Comparison of ENCODE assay signal across 7 mouse cellular contexts in the genomic region with DNA sequence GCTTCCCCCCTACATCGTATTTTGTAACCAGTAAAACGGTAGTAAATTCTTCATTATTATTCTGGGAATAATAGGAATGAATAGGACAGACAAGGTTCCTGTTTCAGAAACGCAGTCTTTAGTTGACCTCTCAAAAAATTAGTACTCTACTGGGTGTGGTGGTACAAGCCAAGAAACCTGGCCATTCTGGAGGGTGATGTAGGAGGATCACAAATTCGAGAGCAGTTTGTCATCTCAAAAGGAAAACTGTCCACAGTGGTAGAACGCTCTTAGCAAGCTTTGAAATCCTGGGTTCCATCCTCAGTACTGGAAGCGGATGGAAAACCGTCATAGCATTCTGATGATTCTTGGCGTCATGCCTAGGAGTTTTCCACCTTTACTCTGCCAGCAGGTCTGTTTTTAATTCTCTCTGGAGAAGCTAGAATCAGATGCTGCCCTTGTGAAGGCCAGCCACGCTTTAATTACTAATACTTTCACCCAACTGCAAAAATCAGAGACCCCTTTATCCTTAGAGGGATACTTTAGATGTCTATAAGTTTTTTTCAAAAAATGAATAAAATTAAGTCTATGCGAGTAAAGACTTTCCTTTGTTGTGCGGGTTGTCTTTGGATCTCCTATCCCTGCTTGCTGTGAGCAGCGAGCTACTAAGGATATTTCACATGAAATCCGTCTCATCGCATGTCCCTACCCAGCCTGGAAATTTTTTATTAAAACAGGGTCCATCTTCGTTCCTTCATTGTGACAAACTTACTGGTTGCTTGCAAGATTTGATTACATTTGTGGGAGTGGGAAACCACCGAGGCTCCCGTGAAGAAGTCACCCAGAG. TPM values are rescaled to one million over a fixed set of nuclear protein-coding genes. Genes with fewer than 3 reads are reported as not detected.
A peak's percentile ranks its signal among the peaks of the same experiment; 100 is the strongest.
DNase-seq lines count a peak whose midpoint lies in the region; ATAC-seq and TF ChIP-seq lines count a peak whose summit lies in the region.

No protein-coding gene starts in this region.

- WGBS in embryonic facial prominence, embryonic 14.5 days: 20% methylated on average over 17 of the region's 17 CpGs
- WGBS in heart, embryonic 10.5 days: 29% methylated on average over 17 of the region's 17 CpGs
- 27% methylated on average over 17 of the region's 17 CpGs for WGBS in kidney, embryonic 15.5 days
- 24% methylated on average over 17 of the region's 17 CpGs for WGBS in liver, embryonic 13.5 days (ENCODE audit: insufficient replicate concordance)
- WGBS in small intestine, adult 2 months: 5% methylated on average over 17 of the region's 17 CpGs

- peaks cover 1 to 8% of the 10 kb centered on the region in 2 experiments for H3K36me3 ChIP-seq in CH12.LX (replicated peaks in 1 of 2; ENCODE audit: control insufficient read depth in 1 of 2, insufficient read depth in 1 of 2, low read length in 1 of 2)
- H3K36me3 ChIP-seq in MEL (ENCODE audit: control insufficient read depth in 1 of 2, insufficient read depth in 2 of 2, low read length in 2 of 2): peaks cover 0 to 23% of the 10 kb centered on the region in 2 experiments; a peak in 3 of 4 replicates
- peaks cover 13% of the 10 kb centered on the region for H3K36me3 ChIP-seq in embryonic facial prominence, embryonic 14.5 days (ENCODE audit: control insufficient read depth, insufficient read depth, low read length)
- H3K36me3 ChIP-seq in heart, embryonic 10.5 days: peaks cover 6% of the 10 kb centered on the region; the same call in 1 of the 2 replicates
- peaks cover 15% of the 10 kb centered on the region for H3K36me3 ChIP-seq in kidney, embryonic 15.5 days
- H3K36me3 ChIP-seq in liver, embryonic 13.5 days: peaks cover 7% of the 10 kb centered on the region
- peaks cover 3% of the 10 kb centered on the region for H3K36me3 ChIP-seq in small intestine, adult 2 months (ENCODE audit: control insufficient read depth, insufficient read depth, low read length)

- no peak for ATAC-seq in embryonic facial prominence, embryonic 14.5 days (ENCODE audit: low read depth)
- no peak; the same call in 1 of the 2 replicates for ATAC-seq in kidney, embryonic 15.5 days (replicated peaks; ENCODE audit: low FRiP score)
- ATAC-seq in liver, embryonic 13.5 days (ENCODE audit: low read depth): peak; percentile 9

- H3K4me1 ChIP-seq in CH12.LX (ENCODE audit: control insufficient read depth in 1 of 2, insufficient read depth in 2 of 2): peaks cover 0 to 22% of the 10 kb centered on the region in 2 experiments; a peak in 2 of 4 replicates
- H3K4me1 ChIP-seq in MEL (ENCODE audit: control insufficient read depth in 1 of 2, insufficient read depth in 2 of 2, low read length in 2 of 2): peaks cover 0 to 8% of the 10 kb centered on the region in 2 experiments; a peak in 2 of 4 replicates
- 0 out of 2 replicates have a peak, but pooled peaks cover 19% of the 10 kb centered on the region for H3K4me1 ChIP-seq in embryonic facial prominence, embryonic 14.5 days (ENCODE audit: control insufficient read depth, insufficient read depth, low read length)
- peaks cover 9% of the 10 kb centered on the region; the same call in 1 of the 2 replicates for H3K4me1 ChIP-seq in heart, embryonic 10.5 days
- peaks cover 19% of the 10 kb centered on the region for H3K4me1 ChIP-seq in kidney, embryonic 15.5 days
- peaks cover 38% of the 10 kb centered on the region for H3K4me1 ChIP-seq in liver, embryonic 13.5 days (replicated peaks)
- H3K4me1 ChIP-seq in small intestine, adult 2 months (ENCODE audit: control insufficient read depth, insufficient read depth, insufficient read length, low read length): no peaks in the 10 kb centered on the region

- peaks cover 41% of the 10 kb centered on the region for H3K79me2 ChIP-seq in CH12.LX (replicated peaks; ENCODE audit: control insufficient read depth, extremely low read depth, insufficient read depth, poor library complexity, severe bottlenecking)
- peaks cover 36% of the 10 kb centered on the region for H3K79me2 ChIP-seq in MEL (ENCODE audit: control insufficient read depth, insufficient read depth, low read length, poor library complexity)

- peak overlapping the region; percentile 53 to 95 (median 59) for H3K4me3 ChIP-seq in CH12.LX (replicated peaks in 1 of 3; ENCODE audit: low read depth in 2 of 3, low read length in 2 of 3, poor library complexity in 1 of 3)
- H3K4me3 ChIP-seq in MEL (ENCODE audit: control insufficient read depth in 1 of 2, insufficient read depth in 1 of 2, low read depth in 2 of 2, low read length in 2 of 2): peak overlapping the region; percentile 71 to 91
- peak overlapping the region; percentile 85 for H3K4me3 ChIP-seq in embryonic facial prominence, embryonic 14.5 days (ENCODE audit: low read depth, low read length)
- H3K4me3 ChIP-seq in heart, embryonic 10.5 days: peak overlapping the region; percentile 93
- peak overlapping the region; percentile 95 for H3K4me3 ChIP-seq in kidney, embryonic 15.5 days (replicated peaks)
- H3K4me3 ChIP-seq in liver, embryonic 13.5 days (replicated peaks): peak overlapping the region; percentile 93
- peak overlapping the region; percentile 44 for H3K4me3 ChIP-seq in small intestine, adult 2 months (ENCODE audit: low read depth, low read length)

- H3K27ac ChIP-seq in CH12.LX (ENCODE audit: insufficient read depth, low read depth) (peak overlapping the region; percentile 62), MEL (ENCODE audit: control insufficient read depth, low read depth, low read length) (peak overlapping the region; percentile 93)
- H3K27ac ChIP-seq in embryonic facial prominence, embryonic 14.5 days (replicated peaks; ENCODE audit: low read depth, low read length): peak overlapping the region; percentile 99
- H3K27ac ChIP-seq in heart, embryonic 10.5 days: peak overlapping the region; percentile 99
- peak overlapping the region; percentile 98 for H3K27ac ChIP-seq in kidney, embryonic 15.5 days
- peak overlapping the region; percentile 96 for H3K27ac ChIP-seq in liver, embryonic 13.5 days
- peak overlapping the region; percentile 90 for H3K27ac ChIP-seq in small intestine, adult 2 months (ENCODE audit: insufficient read depth, low read depth, low read length)

- no peak for TF ChIP-seq RAD21 in CH12.LX (IDR thresholded peaks at IDR 0.05; ENCODE audit: low read depth, low read length)
- no peak for TF ChIP-seq RAD21 in MEL (IDR thresholded peaks at IDR 0.05; ENCODE audit: low read depth, low read length)

- TF ChIP-seq POLR2A in CH12.LX (IDR thresholded peaks at IDR 0.05; ENCODE audit: low read depth, low read length) (no peak), MEL (IDR thresholded peaks at IDR 0.05; ENCODE audit: control insufficient read depth in 1 of 2, insufficient read depth in 1 of 2, low read depth in 1 of 2, low read length in 2 of 2, poor library complexity in 1 of 2) (no peak; a peak in 1 of 4 replicates)
- no peak; the same call in 1 of the 2 replicates for TF ChIP-seq POLR2A in small intestine, adult 2 months (IDR thresholded peaks at IDR 0.05; ENCODE audit: low read depth, low read length)

- no peaks in the 10 kb centered on the region for H3K27me3 ChIP-seq in CH12.LX (replicated peaks)
- H3K27me3 ChIP-seq in MEL (ENCODE audit: control insufficient read depth in 1 of 2, insufficient read depth in 2 of 2, low read length in 2 of 2): no peaks in the 10 kb centered on the region
- no peaks in the 10 kb centered on the region for H3K27me3 ChIP-seq in embryonic facial prominence, embryonic 14.5 days (replicated peaks; ENCODE audit: control insufficient read depth, insufficient read depth, low read length)
- H3K27me3 ChIP-seq in heart, embryonic 10.5 days (ENCODE audit: insufficient read depth, poor library complexity, severe bottlenecking): no peaks in the 10 kb centered on the region
- no peaks in the 10 kb centered on the region for H3K27me3 ChIP-seq in kidney, embryonic 15.5 days
- no peaks in the 10 kb centered on the region for H3K27me3 ChIP-seq in liver, embryonic 13.5 days
- no peaks in the 10 kb centered on the region for H3K27me3 ChIP-seq in small intestine, adult 2 months (ENCODE audit: control insufficient read depth, insufficient read depth, low read length)

- H3K4me2 ChIP-seq in CH12.LX (ENCODE audit: insufficient read depth, low read depth, poor library complexity, severe bottlenecking): peak overlapping the region; percentile 82
- H3K4me2 ChIP-seq in embryonic facial prominence, embryonic 14.5 days (ENCODE audit: low read depth, low read length): peak overlapping the region; percentile 52
- peak overlapping the region; percentile 70 for H3K4me2 ChIP-seq in kidney, embryonic 15.5 days
- H3K4me2 ChIP-seq in liver, embryonic 13.5 days: peak overlapping the region; percentile 78

- H3K9me3 ChIP-seq in CH12.LX (replicated peaks; ENCODE audit: low read length) (no peaks in the 10 kb centered on the region), MEL (replicated peaks; ENCODE audit: insufficient read depth, low read length) (no peaks in the 10 kb centered on the region)
- H3K9me3 ChIP-seq in embryonic facial prominence, embryonic 14.5 days (ENCODE audit: control insufficient read depth, low read length): no peaks in the 10 kb centered on the region
- H3K9me3 ChIP-seq in heart, embryonic 10.5 days: no peaks in the 10 kb centered on the region
- no peaks in the 10 kb centered on the region for H3K9me3 ChIP-seq in kidney, embryonic 15.5 days (replicated peaks)
- no peaks in the 10 kb centered on the region for H3K9me3 ChIP-seq in liver, embryonic 13.5 days (replicated peaks)

- TF ChIP-seq CTCF in CH12.LX (conservative IDR thresholded peaks at IDR 0.05 in 1 of 2, IDR thresholded peaks at IDR 0.05 in 1 of 2; ENCODE audit: low read depth in 2 of 2, low read length in 2 of 2): no peak
- no peak for TF ChIP-seq CTCF in MEL (IDR thresholded peaks at IDR 0.05 in 2 of 3, conservative IDR thresholded peaks at IDR 0.05 in 1 of 3; ENCODE audit: control insufficient read depth in 1 of 3, insufficient read depth in 1 of 3, low read depth in 2 of 3, low read length in 3 of 3, poor library complexity in 1 of 3, severe bottlenecking in 1 of 3)
- TF ChIP-seq CTCF in small intestine, adult 2 months (IDR thresholded peaks at IDR 0.05; ENCODE audit: extremely low read depth, insufficient read length, insufficient replicate concordance, low read depth, low read length): no peak

- H3K9ac ChIP-seq in CH12.LX (ENCODE audit: insufficient read depth, low read depth) (peak overlapping the region; percentile 96), MEL (ENCODE audit: control insufficient read depth, low read depth, low read length, poor library complexity, severe bottlenecking) (peak overlapping the region; percentile 75)
- peak overlapping the region; percentile 99 for H3K9ac ChIP-seq in embryonic facial prominence, embryonic 14.5 days (ENCODE audit: low read depth, low read length)
- H3K9ac ChIP-seq in kidney, embryonic 15.5 days: peak overlapping the region; percentile 90
- H3K9ac ChIP-seq in liver, embryonic 13.5 days: peak overlapping the region; percentile 74

- in situ Hi-C loops in CH12.LX (cut with MboI; ENCODE audit: low pct_ligation_motif_present, low pct_unique_long_range_greater_than_20kb, low sequenced_read_pairs): no loop called here

- no peak for DNase-seq in CH12.LX (ENCODE audit: extremely low read depth)
- peak; percentile 51 for DNase-seq in MEL (ENCODE audit: low read depth, low spot score)
- DNase-seq in embryonic facial prominence, embryonic 14.5 days (ENCODE audit: low spot score): peak; percentile 83
- DNase-seq in heart, embryonic 10.5 days (ENCODE audit: low spot score): no peak
- DNase-seq in liver, embryonic 13.5 days: no peak

- dilution Hi-C loops in CH12.LX (cut with MboI; ENCODE audit: extremely low pct_ligation_motif_present, extremely low pct_unique_long_range_greater_than_20kb, low sequenced_read_pairs): no loop called here

- TF ChIP-seq EP300 in CH12.LX (IDR thresholded peaks at IDR 0.05; ENCODE audit: low read length) (peak; percentile 51; the same call in 1 of the 2 replicates), MEL (IDR thresholded peaks at IDR 0.05; ENCODE audit: low read depth in 1 of 2, low read length in 2 of 2) (no peak; a peak in 1 of 4 replicates)

RNA-seq across cellular contexts. Expression of a gene that starts 0.6 kb away (rescaled TPM):
- total RNA-seq in CH12.LX (2012; rRNA removed) (43.3 and 50.7 TPM in 2 replicates), CH12.LX (2014; rRNA removed) (66.6 and 74.2 TPM in 2 replicates), MEL (2012; rRNA removed) (50.9 and 51.5 TPM in 2 replicates)
- polyA plus RNA-seq in CH12.LX (2012; ENCODE audit: insufficient read length, low read depth) (84.0 and 86.4 TPM in 2 replicates), MEL (2012; ENCODE audit: insufficient read depth in 1 of 2, insufficient read length in 2 of 2, low read depth in 1 of 2, low replicate concordance in 2 of 2, missing spikeins in 1 of 2) (10 to 100 TPM in 1 of 2 experiments, not detected in 1; 87.6 TPM)
- polyA plus RNA-seq in embryonic facial prominence, embryonic 14.5 days (2014; fragmentation: Nextera tagmentation; extraction: Ambion mirVana): 692 and 697 TPM in 2 replicates
- polyA plus RNA-seq in heart, embryonic 10.5 days (2016; fragmentation: Nextera tagmentation; extraction: Ambion mirVana): 431 and 507 TPM in 2 replicates
- 594 and 610 TPM in 2 replicates for polyA plus RNA-seq in kidney, embryonic 15.5 days (2015; fragmentation: Nextera tagmentation; extraction: Ambion mirVana)
- 160 and 203 TPM in 2 replicates for polyA plus RNA-seq in liver, embryonic 13.5 days (2015; fragmentation: Nextera tagmentation; extraction: Ambion mirVana)
- 139 and 203 TPM in 2 replicates for polyA plus RNA-seq in small intestine, adult 2 months (2012; rRNA removed)

RNA-seq across cellular contexts. Expression of a gene that starts 32.4 kb away (rescaled TPM):
- 8.4 and 10.6 TPM in 2 replicates for total RNA-seq in CH12.LX (2012; rRNA removed)
- total RNA-seq in CH12.LX (2014; rRNA removed): 13.9 and 14.2 TPM in 2 replicates
- polyA plus RNA-seq in CH12.LX (2012; ENCODE audit: insufficient read length, low read depth): 11.9 and 14.9 TPM in 2 replicates
- total RNA-seq in MEL (2012; rRNA removed): 15.7 and 18.0 TPM in 2 replicates
- polyA plus RNA-seq in MEL (2012; ENCODE audit: insufficient read depth in 1 of 2, insufficient read length in 2 of 2, low read depth in 1 of 2, low replicate concordance in 2 of 2, missing spikeins in 1 of 2): 10 to 100 TPM in 1 of 2 experiments, not detected in 1; 19.8 TPM
- 9.6 and 10.1 TPM in 2 replicates for polyA plus RNA-seq in embryonic facial prominence, embryonic 14.5 days (2014; fragmentation: Nextera tagmentation; extraction: Ambion mirVana)
- polyA plus RNA-seq in heart, embryonic 10.5 days (2016; fragmentation: Nextera tagmentation; extraction: Ambion mirVana): 11.0 and 12.4 TPM in 2 replicates
- polyA plus RNA-seq in kidney, embryonic 15.5 days (2015; fragmentation: Nextera tagmentation; extraction: Ambion mirVana): 9.7 and 9.9 TPM in 2 replicates
- polyA plus RNA-seq in liver, embryonic 13.5 days (2015; fragmentation: Nextera tagmentation; extraction: Ambion mirVana): 8.4 and 9.6 TPM in 2 replicates
- polyA plus RNA-seq in small intestine, adult 2 months (2012; rRNA removed): 4.2 and 5.3 TPM in 2 replicates

RNA-seq across cellular contexts. Expression of a gene that starts 55.8 kb away (rescaled TPM):
- 0.04 TPM in 2 replicates for total RNA-seq in CH12.LX (2012; rRNA removed)
- 0.13 and 0.19 TPM in 2 replicates for total RNA-seq in CH12.LX (2014; rRNA removed)
- polyA plus RNA-seq in CH12.LX (2012; ENCODE audit: insufficient read length, low read depth): 0.04 and 0.07 TPM in 2 replicates
- 0.04 and 0.10 TPM in 2 replicates for total RNA-seq in MEL (2012; rRNA removed)
- under 1 TPM in 1 of 2 experiments, not detected in 1; 0.10 TPM for polyA plus RNA-seq in MEL (2012; ENCODE audit: insufficient read depth in 1 of 2, insufficient read length in 2 of 2, low read depth in 1 of 2, low replicate concordance in 2 of 2, missing spikeins in 1 of 2)
- polyA plus RNA-seq in embryonic facial prominence, embryonic 14.5 days (2014; fragmentation: Nextera tagmentation; extraction: Ambion mirVana): 0.22 and 0.61 TPM in 2 replicates
- 0.03 and 0.04 TPM in 2 replicates for polyA plus RNA-seq in heart, embryonic 10.5 days (2016; fragmentation: Nextera tagmentation; extraction: Ambion mirVana)
- polyA plus RNA-seq in kidney, embryonic 15.5 days (2015; fragmentation: Nextera tagmentation; extraction: Ambion mirVana): 0.09 and 0.17 TPM in 2 replicates
- polyA plus RNA-seq in liver, embryonic 13.5 days (2015; fragmentation: Nextera tagmentation; extraction: Ambion mirVana): 0.02 TPM in 2 replicates
- polyA plus RNA-seq in small intestine, adult 2 months (2012; rRNA removed): not detected in 2 replicates

Comparison
In these comparisons a context has a peak if more than half of its experiments do, and no peak if none do; other contexts are left out.
1. DNase-seq: peak in MEL (single experiment) and embryonic facial prominence, embryonic 14.5 days (single experiment); none in CH12.LX (single experiment), heart, embryonic 10.5 days (single experiment) and liver, embryonic 13.5 days (single experiment).
2. H3K4me3 ChIP-seq: peak in every context shown above with its lines; median percentile 95 in kidney, embryonic 15.5 days; 93 in heart, embryonic 10.5 days; 93 in liver, embryonic 13.5 days; 85 in embryonic facial prominence, embryonic 14.5 days; 81 in MEL; 59 in CH12.LX; 44 in small intestine, adult 2 months.
3. Peak in every context shown above with its lines, with median percentiles within 50 percentile points of each other: H3K27ac ChIP-seq, H3K4me2 ChIP-seq and H3K9ac ChIP-seq.